ENCODE assay signal across 20 mouse cellular contexts in the genomic region with DNA sequence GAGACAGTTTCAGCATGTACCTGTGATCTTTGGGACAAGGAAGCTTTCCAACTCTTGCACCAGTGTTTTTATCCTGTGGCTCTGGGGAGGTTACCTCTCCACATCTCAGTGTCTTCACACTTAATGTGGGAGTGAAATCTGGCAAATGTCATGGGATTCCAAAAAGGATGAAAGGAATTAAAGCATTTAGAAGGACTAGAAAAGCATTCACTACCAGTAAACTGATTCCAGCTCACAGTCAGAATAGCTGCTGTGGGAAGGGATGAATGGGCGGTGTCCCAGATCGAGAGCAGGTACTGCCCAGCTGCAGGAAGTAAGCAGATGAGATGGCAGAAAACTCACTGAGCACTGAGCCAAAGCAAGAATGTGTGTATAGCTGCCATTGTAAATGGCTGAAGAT.
"Had no signal": no experiment of that assay in that cellular context is flagged by ENCODE, and none has a peak within 500 bp of the region (broad histone marks: within the 10 kb centered on the region; RNA-seq: fewer than 3 reads in every experiment).

No protein-coding gene starts in this region.

- H3K4me3 ChIP-seq: intestine, embryonic 15.5 days; kidney, embryonic 15.5 days; limb, embryonic 10.5 days; limb, embryonic 13.5 days; liver, embryonic 12.5 days; liver, embryonic 15.5 days had no signal

- H3K4me2 ChIP-seq: intestine, embryonic 15.5 days; kidney, embryonic 15.5 days; limb, embryonic 13.5 days; liver, embryonic 12.5 days; liver, embryonic 15.5 days; midbrain, embryonic 11.5 days had no signal

- H3K9me3 ChIP-seq: intestine, embryonic 15.5 days; kidney, embryonic 15.5 days; limb, embryonic 10.5 days; limb, embryonic 13.5 days; liver, embryonic 12.5 days; liver, embryonic 15.5 days had no signal

- DNase-seq: kidney, adult 11 months; kidney, adult 8-10 months; kidney, postnatal 10 days; kidney, postnatal 36 days; layer of hippocampus, adult 9-11 months; liver; lung, adult 2 months; lung, postnatal 14 days; lung, postnatal 4 days; midbrain, embryonic 14.5 days; right cerebral cortex, postnatal 4 days; thymus, postnatal 25 days had no signal

- H3K9ac ChIP-seq: intestine, embryonic 15.5 days; kidney, embryonic 15.5 days; limb, embryonic 13.5 days; liver, embryonic 12.5 days; liver, embryonic 15.5 days had no signal

- H3K27ac ChIP-seq: intestine, embryonic 15.5 days; kidney, embryonic 15.5 days; limb, embryonic 10.5 days; limb, embryonic 13.5 days; liver, embryonic 12.5 days; liver, embryonic 15.5 days; stomach, postnatal 0 days had no signal

- H3K4me1 ChIP-seq: intestine, embryonic 15.5 days; kidney, embryonic 15.5 days; liver, embryonic 12.5 days; liver, embryonic 15.5 days had no signal

- ATAC-seq: intestine, embryonic 15.5 days; liver, embryonic 12.5 days had no signal

- H3K27me3 ChIP-seq: intestine, embryonic 15.5 days; kidney, embryonic 15.5 days; limb, embryonic 13.5 days; liver, embryonic 12.5 days; liver, embryonic 15.5 days had no signal

- H3K36me3 ChIP-seq: intestine, embryonic 15.5 days; kidney, embryonic 15.5 days; limb, embryonic 10.5 days; limb, embryonic 13.5 days; liver, embryonic 12.5 days; liver, embryonic 15.5 days had no signal
